Mouse (Mus musculus) embryonic facial prominence, embryonic 12.5 days (tissue): ENCODE measurements around the gene 9130230L23Rik. TPM values are rescaled to one million over a fixed set of nuclear protein-coding genes. Genes with fewer than 3 reads are reported as not detected.

Source experiments
- microRNA-seq: library from miRNA; unstranded; fragments of <30 nt; microRNA quantifications from one replicate; pipeline ENCODE4, GENCODE M21; 2017
- polyA plus RNA-seq: library from polyadenylated mRNA; unstranded; fragments of >200 nt; fragmentation: Nextera tagmentation; extraction: Ambion mirVana; gene quantifications from 2 replicates; pipeline ENCODE4 v1.2.1, GENCODE M21; 2016

The 9130230L23Rik gene
- polyA plus RNA-seq, 1 experiment from 2014 or later, result not detected

Small RNA genes lying within 50 kb of the gene (microRNA-seq; reads per million reads assigned to microRNA genes)
- not detected for gene Gm25952

Other genes with a start within 250 kb of the 9130230L23Rik start
- gene N4bp2, start 240.8 kb downstream of the 9130230L23Rik start, polyA plus RNA-seq, result 38.1 and 41.7 TPM in 2 replicates
- gene Rhoh, start 143.1 kb downstream of the 9130230L23Rik start, polyA plus RNA-seq, result 0.65 and 0.84 TPM in 2 replicates
- gene Chrna9, start 69.4 kb downstream of the 9130230L23Rik start, polyA plus RNA-seq, result 0.46 and 1.1 TPM in 2 replicates
- 4.5 and 5.0 TPM in 2 replicates for gene Rbm47, start 168.8 kb upstream of the 9130230L23Rik start, polyA plus RNA-seq